Mouse (Mus musculus) C2C12 (cell line): ENCODE measurements around the gene Hoxa3.

ENCODE experiments used
- CEBPB ChIP-seq: IDR thresholded peaks from one replicate; pipeline ENCODE4 v1.6.1; 2011; ENCODE audit warnings: low read depth, mild to moderate bottlenecking, control low read depth, moderate library complexity
- CTCF ChIP-seq: IDR thresholded peaks from one replicate; pipeline ENCODE4 v1.5.1; 2011; ENCODE audit not compliant: control insufficient read depth, insufficient read depth, insufficient read length
- FOSL1 ChIP-seq: IDR thresholded peaks from one replicate; pipeline ENCODE4 v1.8.0; 2011; ENCODE audit warnings: mild to moderate bottlenecking, low read length; ENCODE audit not compliant: poor library complexity, insufficient read depth, severe bottlenecking
- MAX ChIP-seq: IDR thresholded peaks from one replicate; pipeline ENCODE4 v1.6.1; 2011; ENCODE audit warnings: mild to moderate bottlenecking, control low read depth
- MYOD1 ChIP-seq: IDR thresholded peaks from one replicate; pipeline ENCODE4 v1.6.1; 2011; ENCODE audit warnings: low read depth; ENCODE audit not compliant: control insufficient read depth, insufficient read length
- MYOG ChIP-seq: IDR thresholded peaks from one replicate; pipeline ENCODE4 v1.6.1; 2011; ENCODE audit not compliant: control insufficient read depth, insufficient read length; ENCODE audit errors: extremely low read depth
- USF1 ChIP-seq: IDR thresholded peaks from one replicate; pipeline ENCODE4 v1.6.1; 2011; ENCODE audit warnings: low read depth, mild to moderate bottlenecking, control low read depth, moderate library complexity

DNA sequence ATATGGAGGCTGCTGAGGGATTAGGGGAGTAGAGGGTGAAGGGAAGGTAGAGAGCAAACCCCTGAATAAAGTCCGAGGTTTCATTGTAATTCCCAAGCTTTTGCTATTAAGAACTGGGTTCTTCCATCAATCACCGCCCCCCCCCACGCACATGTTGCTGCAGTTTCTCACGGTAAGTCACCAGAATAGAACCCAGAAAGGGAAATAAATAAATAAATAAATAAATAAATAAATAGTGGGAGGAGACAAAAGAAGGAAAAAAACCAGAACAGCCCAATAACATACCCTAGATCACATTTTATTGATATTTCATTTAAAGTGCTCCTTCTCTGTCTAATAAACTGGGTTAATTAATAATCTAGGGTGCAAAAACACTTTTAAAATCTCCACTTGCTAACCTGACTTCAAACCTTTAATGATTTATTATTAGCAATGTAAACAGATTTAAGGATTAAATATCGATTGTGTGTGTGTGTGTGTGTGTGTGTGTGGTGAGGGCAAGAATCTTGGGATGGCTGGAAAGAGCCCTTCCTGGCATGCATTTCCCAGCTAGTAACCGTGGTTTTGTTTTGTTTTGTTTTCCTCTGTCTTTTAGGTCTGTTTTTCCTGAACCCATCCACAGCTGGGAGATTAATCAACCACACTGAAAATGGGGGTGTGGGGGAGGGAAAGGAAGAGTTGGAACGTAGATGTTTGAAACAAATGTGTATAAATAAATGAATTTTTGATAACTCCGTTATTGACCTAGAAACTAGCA is 51.6 kb downstream of the Hoxa3 start:
- no peak for TF ChIP-seq CTCF
- TF ChIP-seq MAX: no peak
- no peak for TF ChIP-seq USF1
- TF ChIP-seq MYOD1: no peak
- no peak for TF ChIP-seq MYOG
- no peak for TF ChIP-seq CEBPB
- no peak for TF ChIP-seq FOSL1
